Mouse (Mus musculus) stomach, postnatal 0 days (tissue): Measurements from ENCODE around the gene Atf6b. TPM values are rescaled to one million over a fixed set of nuclear protein-coding genes. Genes with fewer than 3 reads are reported as not detected.

Experiments used
- ATAC-seq: fragments of 200-750 bp; cut with Nextera tagmentation; 2 replicates; pipeline ENCODE4 v1.8.0; 2017; ENCODE audit not compliant: low FRiP score, low TSS enrichment
- DNase-seq: peaks from one replicate; pipeline ENCODE4 v3.0.0-alpha.2; 2016; ENCODE audit warnings: low spot score
- H3K27ac ChIP-seq: fragments of 300-500 bp; sonication (generic); replicated peaks from 2 replicates; pipeline ENCODE4 v1.5.1; 2014; ENCODE audit warnings: mild to moderate bottlenecking, control low read depth
- H3K27me3 ChIP-seq: fragments of 300-500 bp; sonication (generic); 2 replicates; pipeline ENCODE4 v1.6.1; 2014; ENCODE audit warnings: low read length; ENCODE audit not compliant: control insufficient read depth, insufficient read depth
- H3K36me3 ChIP-seq: fragments of 300-500 bp; sonication (generic); 2 replicates; pipeline ENCODE4 v1.6.1; 2014; ENCODE audit warnings: low read length, mixed read lengths; ENCODE audit not compliant: control insufficient read depth, insufficient read depth
- H3K4me1 ChIP-seq: fragments of 300-500 bp; sonication (generic); replicated peaks from 2 replicates; pipeline ENCODE4 v1.6.1; 2014; ENCODE audit warnings: antibody characterized with exemption; ENCODE audit not compliant: control insufficient read depth, insufficient read depth
- H3K4me2 ChIP-seq: fragments of 300-500 bp; sonication (generic); replicated peaks from 2 replicates; pipeline ENCODE4 v1.6.1; 2014; ENCODE audit warnings: low read depth, mild to moderate bottlenecking, control low read depth, moderate library complexity
- H3K4me3 ChIP-seq: fragments of 300-500 bp; sonication (generic); 2 replicates; pipeline ENCODE4 v1.5.1; 2014; ENCODE audit warnings: low read depth, low read length, control low read depth
- H3K9ac ChIP-seq: fragments of 300-500 bp; sonication (generic); 2 replicates; pipeline ENCODE4 v1.6.1; 2014; ENCODE audit warnings: mild to moderate bottlenecking, low read length, control low read depth, mixed read lengths
- H3K9me3 ChIP-seq: fragments of 300-500 bp; sonication (generic); 2 replicates; pipeline ENCODE4 v1.6.1; 2016; ENCODE audit warnings: low read length; ENCODE audit not compliant: control insufficient read depth
- CTCF ChIP-seq: IDR thresholded peaks from 2 replicates; pipeline ENCODE4 v1.5.1; 2016; ENCODE audit warnings: antibody characterized with exemption, low read depth, mild to moderate bottlenecking, moderate library complexity
- EP300 ChIP-seq: optimal IDR thresholded peaks from 2 replicates; pipeline ENCODE3; 2016; ENCODE audit warnings: antibody characterized with exemption
- WGBS: fragments of 180-500 bp; shearing (Covaris S2); extraction: QIAGEN DNeasy Blood & Tissue Kit; methylation state at CpG from one replicate; pipeline ENCODE4 v1.1.7; 2014; 5-methylcytosine and 5-hydroxymethylcytosine counted together
- polyA plus RNA-seq: library from polyadenylated mRNA; unstranded; fragments of >200 nt; fragmentation: Nextera tagmentation; extraction: Ambion mirVana; gene quantifications from 2 replicates; pipeline ENCODE4 v1.2.1, GENCODE M21; 2015

Gene Atf6b
- polyA plus RNA-seq, 1 experiment from 2014 or later, result 35.4 TPM

DNA sequence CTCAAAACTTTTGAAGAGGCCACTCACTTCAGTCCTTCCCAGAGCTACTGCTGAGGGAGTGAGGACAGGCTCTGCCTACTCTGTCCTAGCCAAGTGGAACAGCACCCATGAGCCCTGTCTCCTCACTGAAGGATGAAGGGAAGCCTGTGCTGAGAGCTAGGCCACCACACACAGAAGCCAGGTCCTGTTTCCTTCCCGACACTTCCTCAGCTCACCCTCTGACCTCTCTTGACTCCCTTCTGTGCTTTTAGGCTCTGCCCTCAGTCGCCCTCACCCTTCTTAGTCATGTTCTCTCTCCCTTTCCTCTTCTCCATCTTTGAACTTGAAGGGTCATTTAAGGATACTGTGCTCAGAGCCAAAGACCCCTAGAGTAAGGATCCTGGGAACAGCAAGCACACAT is 10.3 kb downstream of the Atf6b start:
- Histone ChIP-seq H3K9ac (no peak overlapping the region), H3K27me3 (peaks cover 2% of the 10 kb centered on the region; the same call in 1 of the 2 replicates), H3K27ac (no peak overlapping the region; the same call in 1 of the 2 replicates), H3K36me3 (peaks cover 6% of the 10 kb centered on the region; the same call in 1 of the 2 replicates), H3K9me3 (no peaks in the 10 kb centered on the region), H3K4me1 (no peaks in the 10 kb centered on the region; the same call in 1 of the 2 replicates), H3K4me2 (no peak overlapping the region), H3K4me3 (no peak overlapping the region)
- TF ChIP-seq EP300 (no peak), CTCF (no peak)
- WGBS, result 31% methylated on average over 2 of the region's 2 CpGs
- DNase-seq (no peak), ATAC-seq (no peak)

DNA sequence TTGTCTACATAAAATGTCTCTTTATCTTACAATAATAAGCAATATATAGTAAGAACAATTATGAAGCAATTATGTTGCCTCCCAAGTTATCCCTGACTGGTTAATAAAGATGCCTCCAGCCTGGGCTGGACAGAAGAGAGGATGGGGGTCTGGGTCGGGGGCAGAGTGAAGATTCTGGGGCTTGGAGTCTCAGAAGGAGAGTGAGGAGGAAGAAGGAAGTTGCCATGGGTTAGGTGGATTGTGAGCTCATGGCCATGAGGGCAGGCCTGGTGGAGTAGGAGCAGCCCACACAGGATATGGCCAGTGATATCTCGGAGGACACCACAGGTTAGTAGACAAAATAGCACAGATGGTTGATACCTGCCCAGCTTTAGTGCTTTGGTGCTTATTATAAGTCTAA is 11.2 kb downstream of the Atf6b start:
- H3K27ac ChIP-seq, result no peak overlapping the region
- H3K9me3 ChIP-seq, result no peaks in the 10 kb centered on the region
- TF ChIP-seq EP300 (no peak), CTCF (no peak)

GRCm38 (mm10) chr17:34658591-34658990 is 11.6 kb downstream of the Atf6b start:
- no peak overlapping the region for H3K4me2 ChIP-seq
- H3K4me1 ChIP-seq, result no peaks in the 10 kb centered on the region; the same call in 1 of the 2 replicates
- H3K9ac ChIP-seq, result no peak overlapping the region
- TF ChIP-seq CTCF (no peak), EP300 (no peak)
- no peaks in the 10 kb centered on the region for H3K9me3 ChIP-seq
- H3K36me3 ChIP-seq, result peaks cover 1% of the 10 kb centered on the region; the same call in 1 of the 2 replicates
- ATAC-seq (no peak), DNase-seq (no peak)
- no peak overlapping the region for H3K27ac ChIP-seq
- peaks cover 2% of the 10 kb centered on the region; the same call in 1 of the 2 replicates for H3K27me3 ChIP-seq
- H3K4me3 ChIP-seq, result no peak overlapping the region
- 90% methylated on average over 3 of the region's 3 CpGs for WGBS

More for the DNA sequence above, 11.2 kb downstream of the Atf6b start:
- 79% methylated on average over 2 of the region's 2 CpGs for WGBS
- DNase-seq, result no peak
- H3K4me1 ChIP-seq, result no peaks in the 10 kb centered on the region; the same call in 1 of the 2 replicates
- H3K4me3 ChIP-seq, result no peak overlapping the region
- H3K4me2 ChIP-seq, result no peak overlapping the region
- ATAC-seq, result no peak
- H3K9ac ChIP-seq, result no peak overlapping the region
- H3K27me3 ChIP-seq, result peaks cover 2% of the 10 kb centered on the region; the same call in 1 of the 2 replicates
- peaks cover 4% of the 10 kb centered on the region; the same call in 1 of the 2 replicates for H3K36me3 ChIP-seq

DNA sequence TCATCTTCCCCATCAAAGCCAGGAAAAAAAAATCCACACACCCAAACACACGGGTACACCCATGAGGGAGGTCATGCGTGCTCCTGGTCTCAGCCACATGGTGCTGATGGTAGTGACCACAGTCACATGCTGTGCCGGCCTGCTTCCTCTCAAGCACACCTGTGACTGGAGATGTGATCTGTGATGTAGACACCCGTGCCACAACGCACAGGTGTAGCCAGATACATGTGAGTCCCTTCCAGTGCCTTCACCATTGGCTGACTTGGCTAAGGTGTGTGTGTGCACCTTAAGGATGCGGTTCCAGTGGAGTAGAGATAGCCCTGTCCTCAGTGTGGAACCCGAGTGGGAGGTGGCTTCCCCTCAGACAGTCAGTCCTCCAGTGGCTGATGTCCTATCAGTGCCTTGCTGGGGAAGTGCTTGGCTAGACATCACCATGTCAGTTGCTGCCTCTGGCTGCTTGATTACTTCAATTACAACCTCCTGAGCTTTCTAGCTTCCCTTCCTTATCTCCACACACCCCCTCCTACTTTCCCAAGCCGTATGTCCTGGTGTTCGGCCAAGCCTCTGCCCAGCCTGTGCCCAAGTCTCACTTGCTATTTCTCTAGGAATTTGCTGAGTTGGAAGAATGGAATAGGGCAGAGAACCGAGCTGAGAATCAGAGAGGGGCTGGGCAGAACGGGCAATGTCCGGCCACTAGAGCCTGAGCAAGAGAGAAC is 12.4 kb downstream of the Atf6b start:
- ATAC-seq, result no peak
- no peaks in the 10 kb centered on the region for H3K9me3 ChIP-seq
- no peak overlapping the region; the same call in 1 of the 2 replicates for H3K4me2 ChIP-seq
- no peaks in the 10 kb centered on the region; the same call in 1 of the 2 replicates for H3K36me3 ChIP-seq
- no peak overlapping the region for H3K27ac ChIP-seq
- H3K9ac ChIP-seq, result no peak overlapping the region
- WGBS, result 56% methylated on average over 12 of the region's 12 CpGs
- no peak overlapping the region for H3K4me3 ChIP-seq
- TF ChIP-seq EP300, result no peak
- no peak for TF ChIP-seq CTCF
- H3K27me3 ChIP-seq, result peaks cover 2% of the 10 kb centered on the region; the same call in 1 of the 2 replicates
- no peak for DNase-seq
- no peaks in the 10 kb centered on the region; the same call in 1 of the 2 replicates for H3K4me1 ChIP-seq

GRCm38 (mm10) chr17:34659897-34660214 is 12.9 kb downstream of the Atf6b start:
- Histone ChIP-seq H3K9ac (no peak overlapping the region), H3K27ac (no peak overlapping the region), H3K4me1 (no peaks in the 10 kb centered on the region; the same call in 1 of the 2 replicates), H3K9me3 (no peaks in the 10 kb centered on the region), H3K4me3 (no peak overlapping the region), H3K36me3 (no peaks in the 10 kb centered on the region), H3K27me3 (peaks cover 2% of the 10 kb centered on the region; the same call in 1 of the 2 replicates), H3K4me2 (no peak overlapping the region; the same call in 1 of the 2 replicates)
- DNase-seq (no peak), ATAC-seq (no peak)
- no peak for TF ChIP-seq CTCF
- TF ChIP-seq EP300, result no peak
- 57% methylated on average over 3 of the region's 3 CpGs for WGBS

DNA sequence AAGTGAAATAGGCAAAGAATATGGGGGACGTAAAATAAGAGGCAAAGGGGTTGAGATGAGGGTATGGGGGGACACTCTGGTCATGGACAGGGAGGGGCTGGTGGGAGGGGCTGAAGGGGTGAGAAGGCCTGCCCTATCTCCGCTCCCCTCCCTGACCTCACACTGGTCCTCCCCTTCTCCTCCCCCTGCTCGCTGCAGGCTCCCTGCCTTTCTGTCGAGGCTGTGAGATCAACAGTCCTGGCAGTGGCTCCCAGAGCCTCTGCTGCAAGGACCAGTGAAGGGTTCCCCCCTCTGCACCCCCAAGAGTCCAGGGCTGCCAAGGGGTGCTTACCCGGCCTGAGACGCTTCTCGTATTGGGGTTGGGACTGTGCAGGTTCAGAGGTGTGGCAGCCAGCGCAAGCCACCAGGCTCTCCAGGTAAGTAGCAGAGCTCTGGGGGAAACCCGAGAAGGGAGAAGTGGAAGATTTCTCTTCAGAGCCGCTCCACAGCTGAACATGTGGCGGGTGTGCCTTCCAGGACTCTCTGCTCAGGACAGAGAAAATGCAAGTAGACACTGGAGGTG is 13.4 kb downstream of the Atf6b start:
- no peak for ATAC-seq
- Histone ChIP-seq H3K9ac (peak overlapping the region; percentile 47), H3K27ac (peak overlapping the region; percentile 78)

More for the DNA sequence above, 13.4 kb downstream of the Atf6b start:
- H3K36me3 ChIP-seq, result no peaks in the 10 kb centered on the region
- H3K4me1 ChIP-seq, result no peaks in the 10 kb centered on the region; the same call in 1 of the 2 replicates
- TF ChIP-seq CTCF (no peak), EP300 (no peak)
- H3K9me3 ChIP-seq, result no peaks in the 10 kb centered on the region
- H3K4me3 ChIP-seq, result peak overlapping the region; percentile 31; the same call in 1 of the 2 replicates
- peaks cover 2% of the 10 kb centered on the region; the same call in 1 of the 2 replicates for H3K27me3 ChIP-seq
- 24% methylated on average over 11 of the region's 11 CpGs for WGBS
- no peak for DNase-seq
- H3K4me2 ChIP-seq, result peak overlapping the region; percentile 46
